Mouse (Mus musculus): ENCODE measurements at regions not wholly inside any gene's neighbourhood (a gene's known extent, or its start where the extent isn't known, plus 50 kb on each side); places are given as distances from the start of the nearest gene placed in this dataset.

DNA sequence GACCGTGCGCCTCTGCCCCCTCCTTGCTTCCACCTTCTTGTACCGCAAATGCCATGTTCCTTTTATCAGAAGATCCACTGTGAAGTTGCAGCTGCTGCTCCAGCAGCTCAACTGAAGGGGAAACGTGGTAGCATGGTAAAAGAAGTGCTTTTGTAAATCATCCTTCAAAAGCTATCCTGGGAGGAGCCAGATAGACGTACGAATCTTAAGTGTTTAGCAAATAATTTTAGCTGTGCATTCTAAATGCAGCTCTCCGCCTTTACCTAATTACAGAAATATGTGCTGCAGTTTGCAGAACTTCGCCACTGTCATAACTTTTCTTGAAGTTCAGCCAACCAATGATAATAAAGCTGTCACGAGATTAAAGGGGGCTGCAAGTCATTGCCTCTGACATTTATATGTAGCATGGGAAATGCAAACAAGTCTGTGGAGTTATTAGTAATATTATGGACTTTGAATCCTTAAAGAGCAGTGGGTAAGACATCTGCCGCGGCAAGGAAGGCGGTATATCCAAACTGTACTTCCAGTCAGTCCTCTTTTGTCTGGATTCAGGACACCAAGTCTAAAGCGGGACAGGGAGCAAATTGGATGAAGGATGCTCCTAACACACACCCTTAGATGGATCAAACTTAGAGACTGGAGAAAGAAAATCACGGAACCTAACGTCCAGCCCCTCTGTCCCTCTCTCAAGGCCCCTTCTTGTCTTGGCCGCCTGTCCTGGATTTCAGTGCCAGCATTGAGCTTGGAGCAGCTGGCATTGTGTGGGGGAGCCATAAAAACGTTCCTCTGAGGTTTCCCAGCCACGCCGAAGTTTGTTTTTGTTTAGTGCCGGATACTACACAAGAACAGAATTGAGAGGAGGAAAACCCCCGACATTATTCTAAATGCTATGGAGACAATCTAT, 320.7 kb downstream of the Epha7 start:
- ATAC-seq (replicated peaks; ENCODE audit: low FRiP score, poor library complexity, severe bottlenecking): no peak

DNA sequence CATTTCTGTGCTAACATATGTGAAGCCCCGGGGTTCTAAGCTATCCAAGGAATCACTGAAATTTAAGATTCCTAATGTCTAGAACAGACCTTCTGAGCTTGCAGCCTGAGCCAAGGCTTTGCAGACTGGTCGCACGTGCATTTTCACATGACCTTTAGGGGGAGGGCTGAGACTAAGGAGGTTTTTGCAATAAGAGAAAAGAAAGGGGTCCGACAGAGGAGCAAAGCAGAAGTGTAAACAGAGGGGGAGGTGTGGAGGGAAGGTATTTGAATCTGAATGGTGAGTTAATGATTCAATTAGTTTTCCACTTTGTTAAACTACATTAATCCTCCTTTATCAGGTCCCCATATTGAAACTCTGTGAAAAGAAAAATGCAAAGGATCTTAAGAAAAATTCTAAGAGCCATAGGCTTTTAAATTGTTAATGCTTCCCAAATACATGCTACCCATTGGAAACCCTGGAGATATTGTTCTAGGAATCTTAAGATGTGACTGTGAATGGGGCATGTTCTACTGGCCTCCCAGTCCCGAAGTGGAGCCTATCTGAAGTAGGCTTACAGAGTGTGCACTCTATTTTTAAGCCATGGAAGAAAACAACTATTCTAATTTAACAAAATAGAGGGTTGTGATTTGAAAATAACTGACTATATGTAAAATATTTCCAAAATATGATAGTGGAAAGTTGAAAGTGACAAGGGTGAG, 322.9 kb downstream of the Epha7 start:
- no peak for ATAC-seq (replicated peaks; ENCODE audit: low FRiP score, poor library complexity, severe bottlenecking)

DNA sequence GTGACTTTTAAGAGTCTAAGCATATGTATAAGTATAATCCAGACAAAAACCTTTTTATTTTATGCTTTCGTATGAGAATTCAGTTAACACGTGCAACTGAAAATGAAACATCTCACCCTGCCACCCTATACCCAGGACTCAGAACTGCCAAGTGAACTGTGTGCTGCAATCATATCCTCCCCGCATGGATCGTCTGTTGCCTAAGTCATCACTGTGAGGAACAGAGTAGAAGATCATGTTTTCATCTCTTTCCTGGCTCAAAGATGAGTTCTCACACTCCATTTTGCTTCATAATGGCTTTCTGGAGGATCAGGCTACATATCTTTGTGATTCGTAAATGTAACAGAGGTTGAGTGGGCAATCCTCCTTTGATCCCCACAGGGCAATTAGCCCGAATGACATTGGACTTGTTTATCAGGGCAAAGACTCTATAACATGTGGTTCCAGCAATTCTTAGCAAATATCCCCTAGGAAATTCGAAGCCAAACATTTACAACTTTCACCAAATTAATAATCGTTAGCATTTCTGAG, 325.9 kb downstream of the Epha7 start:
- ATAC-seq (replicated peaks; ENCODE audit: low FRiP score, poor library complexity, severe bottlenecking): no peak

DNA sequence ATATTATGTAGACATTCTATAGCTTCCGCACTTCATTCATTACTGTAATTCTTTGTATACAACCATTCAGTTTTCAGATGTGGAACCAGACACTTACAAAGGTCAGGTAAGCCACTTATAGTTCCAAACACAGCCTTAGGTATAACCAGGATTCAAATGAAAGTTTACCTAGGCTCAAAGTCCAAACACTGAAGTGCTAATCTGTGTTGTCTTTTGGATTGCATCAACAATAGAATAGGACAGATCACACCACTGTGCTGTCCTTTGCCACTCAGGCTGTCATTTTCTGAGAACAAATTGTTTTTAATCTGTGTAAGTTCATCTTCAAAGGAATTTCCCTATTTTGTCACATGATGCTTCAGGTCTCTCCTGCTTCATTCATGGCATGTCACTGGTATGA, 330.5 kb downstream of the Epha7 start:
- ATAC-seq (replicated peaks; ENCODE audit: low FRiP score, poor library complexity, severe bottlenecking): no peak

DNA sequence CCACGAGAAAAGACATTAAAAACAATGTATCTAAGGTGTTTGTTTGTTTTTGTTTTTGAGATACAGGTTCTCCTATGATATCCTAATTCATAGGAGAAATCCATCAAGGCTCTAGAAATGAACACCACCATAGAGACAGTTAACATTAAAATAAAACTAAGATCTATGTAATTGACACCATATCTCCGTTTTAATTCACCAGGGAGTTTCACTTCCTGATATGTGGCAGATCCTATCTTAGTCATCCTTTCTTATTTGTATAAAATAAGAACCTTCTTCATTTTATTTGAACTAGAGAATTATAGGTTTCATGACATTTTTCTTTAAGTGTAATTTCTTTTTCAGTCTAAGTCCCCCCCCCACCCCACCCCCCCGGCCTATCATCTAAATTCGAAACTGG, 332.3 kb downstream of the Epha7 start:
- no peak for ATAC-seq (replicated peaks; ENCODE audit: low FRiP score, poor library complexity, severe bottlenecking)

GRCm38 (mm10) chr4:29152134-29152867, 339.4 kb downstream of the Epha7 start:
- ATAC-seq (replicated peaks; ENCODE audit: low FRiP score, poor library complexity, severe bottlenecking): no peak

GRCm38 (mm10) chr4:29182494-29182893, 369.6 kb downstream of the Epha7 start:
- no peak for ATAC-seq (replicated peaks; ENCODE audit: low FRiP score, poor library complexity, severe bottlenecking)

- no peak for ATAC-seq (replicated peaks; ENCODE audit: low FRiP score, poor library complexity, severe bottlenecking)
Measured at GRCm38 (mm10) chr4:29183411-29183810, 370.5 kb downstream of the Epha7 start.

- no peak for ATAC-seq (replicated peaks; ENCODE audit: low FRiP score, poor library complexity, severe bottlenecking)
Measured at GRCm38 (mm10) chr4:29183818-29184217, 370.9 kb downstream of the Epha7 start.

DNA sequence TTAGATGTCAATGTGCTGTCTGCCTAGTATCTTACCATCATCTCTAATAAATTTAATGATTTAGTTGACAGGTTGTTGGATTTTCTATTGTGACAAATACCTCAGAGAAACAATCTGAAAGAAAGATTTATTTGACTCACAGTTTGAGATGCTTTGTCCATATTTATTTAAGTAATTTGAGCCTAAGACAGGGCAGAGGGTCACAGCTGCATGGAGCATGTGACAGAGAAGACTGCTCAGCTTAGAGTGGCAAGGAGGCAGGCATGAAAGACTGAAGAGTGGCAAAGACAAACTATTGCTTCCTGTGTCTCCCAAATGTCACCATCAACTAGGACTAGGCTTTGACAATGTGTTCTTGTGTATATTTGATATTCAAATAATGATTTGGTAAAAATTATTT, 388.0 kb downstream of the Epha7 start:
- no peak for ATAC-seq (replicated peaks; ENCODE audit: low FRiP score, poor library complexity, severe bottlenecking)

All from erythroid progenitor cell, adult 5-6 weeks (primary cell).